Mouse (Mus musculus) heart, postnatal 36 days (tissue): Measurements from ENCODE around the gene Pla2g4c. TPM values are rescaled to one million over a fixed set of nuclear protein-coding genes. Genes with fewer than 3 reads are reported as not detected.

Experiments used
- DNase-seq, 2 experiments: peaks; one replicate each; pipeline ENCODE4 v3.0.0; 2021 to 2022
- intact Hi-C: fragments of 180-260 bp; cut with DNase I; formaldehyde crosslinking; loops from one replicate; pipeline ENCODE4 v1.15.1; 2025
- total RNA-seq, 2 experiments: library from RNA; stranded (reverse); gene quantifications; 2 replicates each; pipeline ENCODE4 v1.2.3; 2021

Gene Pla2g4c
- under 1 TPM in 1 of 2 experiments, not detected in 1; 0.14 TPM for total RNA-seq

GRCm38 (mm10) chr7:13324316-13324715 is at the start of gene Pla2g4c:
TSS of gene Pla2g4c (plus strand) at chr7:13324655.
- intact Hi-C loops, result no loop called here

GRCm38 (mm10) chr7:13277081-13277480 is 47.4 kb upstream of the Pla2g4c start, which contains the start of gene Lig1:
TSS of gene Lig1 (plus strand) at chr7:13277283.
- DNase-seq, result no peak
- intact Hi-C loops, result loop anchor here (5.0 kb wide), 2 partner anchors 225 to 395 kb away; partner anchors contain the start of genes Mzf1 and Zfp128

More at GRCm38 (mm10) chr7:13324316-13324715, at the start of gene Pla2g4c:
- DNase-seq, result no peak

GRCm38 (mm10) chr7:13277833-13278232 is 46.6 kb upstream of the Pla2g4c start:
- intact Hi-C loops, result loop anchor here (5.0 kb wide), 2 partner anchors 226 to 396 kb away; partner anchors contain the start of genes Mzf1 and Zfp128
- DNase-seq, result peak in 1 of 2 experiments; percentile 5

- intact Hi-C loops, result loop anchor here (5.0 kb wide), 2 partner anchors 226 to 396 kb away; partner anchors contain the start of genes Mzf1 and Zfp128
- DNase-seq, result peak; percentile 89 to 93
These were observed 46.1 kb upstream of the Pla2g4c start, which contains the start of gene Zswim9 for GRCm38 (mm10) chr7:13278308-13278891. TSS of gene Zswim9 (minus strand) at chr7:13278721.

- intact Hi-C loops, result loop anchor here (5.0 kb wide), 2 partner anchors 227 to 397 kb away; partner anchors contain the start of genes Mzf1 and Zfp128
- peak in 1 of 2 experiments; percentile 7 for DNase-seq
These were observed 45.5 kb upstream of the Pla2g4c start for GRCm38 (mm10) chr7:13278957-13279356.

- intact Hi-C loops, result loop anchor here (2.0 to 10.0 kb wide), 2 partner anchors 222 to 814 kb away; partner anchors contain the start of gene Zfp606
- no peak for DNase-seq
These were observed 35.8 kb upstream of the Pla2g4c start for GRCm38 (mm10) chr7:13288621-13289020.

GRCm38 (mm10) chr7:13290041-13290675 is 34.3 kb upstream of the Pla2g4c start:
- DNase-seq, result no peak
- intact Hi-C loops, result no loop called here

- DNase-seq, result no peak
- intact Hi-C loops, result no loop called here
These were observed 33.1 kb upstream of the Pla2g4c start for GRCm38 (mm10) chr7:13291370-13291769.

GRCm38 (mm10) chr7:13293878-13294855 is 30.3 kb upstream of the Pla2g4c start:
- intact Hi-C loops, result no loop called here
- peak in 1 of 2 experiments; percentile 16 for DNase-seq

- intact Hi-C loops, result no loop called here
- DNase-seq, result no peak
These were observed 29.2 kb upstream of the Pla2g4c start for GRCm38 (mm10) chr7:13295256-13295655.

GRCm38 (mm10) chr7:13297636-13298035 is 26.8 kb upstream of the Pla2g4c start:
- no peak for DNase-seq
- intact Hi-C loops, result no loop called here

- intact Hi-C loops, result no loop called here
- DNase-seq, result no peak
These were observed 25.6 kb upstream of the Pla2g4c start for GRCm38 (mm10) chr7:13298821-13299220.

GRCm38 (mm10) chr7:13301643-13302042 is 22.8 kb upstream of the Pla2g4c start:
- intact Hi-C loops, result no loop called here
- no peak for DNase-seq

GRCm38 (mm10) chr7:13302780-13303179 is 21.7 kb upstream of the Pla2g4c start:
- no peak for DNase-seq
- intact Hi-C loops, result no loop called here

- no peak for DNase-seq
- intact Hi-C loops, result no loop called here
These were observed 21.1 kb upstream of the Pla2g4c start for GRCm38 (mm10) chr7:13303372-13303771.

GRCm38 (mm10) chr7:13309407-13309806 is 15.0 kb upstream of the Pla2g4c start:
- intact Hi-C loops, result no loop called here
- no peak for DNase-seq

- intact Hi-C loops, result no loop called here
- no peak for DNase-seq
These were observed 13.8 kb upstream of the Pla2g4c start for GRCm38 (mm10) chr7:13310493-13311199.

GRCm38 (mm10) chr7:13311401-13311800 is 13.1 kb upstream of the Pla2g4c start:
- intact Hi-C loops, result no loop called here

GRCm38 (mm10) chr7:13314095-13314597 is 10.3 kb upstream of the Pla2g4c start:
- intact Hi-C loops, result no loop called here
- DNase-seq, result no peak

More at GRCm38 (mm10) chr7:13311401-13311800, 13.1 kb upstream of the Pla2g4c start:
- no peak for DNase-seq

- intact Hi-C loops, result no loop called here
- no peak for DNase-seq
These were observed 3.0 kb upstream of the Pla2g4c start for GRCm38 (mm10) chr7:13321424-13321823.
